In genomic region chr12:86688917-86689316, GRCm38 (mm10) we compare ENCODE assay signal across 19 mouse cellular contexts. TPM values are rescaled to one million over a fixed set of nuclear protein-coding genes. Genes with fewer than 3 reads are reported as not detected.
"Had no signal": no experiment of that assay in that cellular context is flagged by ENCODE, and none has a peak within 500 bp of the region (broad histone marks: within the 10 kb centered on the region; RNA-seq: fewer than 3 reads in every experiment).

No protein-coding gene starts in this region.

- ATAC-seq: midbrain, embryonic 13.5 days had no signal

- H3K4me3 ChIP-seq: liver, embryonic 15.5 days; midbrain, embryonic 13.5 days had no signal

- H3K36me3 ChIP-seq: liver, embryonic 15.5 days had no signal

- DNase-seq: kidney, postnatal 10 days; kidney, postnatal 4 days; left cerebral cortex, postnatal 4 days; lung, embryonic 14.5 days; lung, postnatal 36 days; right cerebral cortex, adult 18-20 months; thymus, postnatal 36 days had no signal

- H3K27me3 ChIP-seq: liver, embryonic 15.5 days; midbrain, embryonic 13.5 days had no signal

- H3K27ac ChIP-seq: liver, embryonic 15.5 days; midbrain, embryonic 13.5 days had no signal

- H3K4me2 ChIP-seq: liver, embryonic 11.5 days; liver, embryonic 15.5 days; lung, embryonic 14.5 days; midbrain, embryonic 13.5 days had no signal

- H3K9ac ChIP-seq: liver, embryonic 15.5 days; lung, embryonic 14.5 days; midbrain, embryonic 13.5 days had no signal

- H3K9me3 ChIP-seq: liver, embryonic 15.5 days; midbrain, embryonic 13.5 days had no signal

RNA-seq across cellular contexts. Expression of gene Lrrc74a, which starts 45.3 kb away (rescaled TPM):
- total RNA-seq: layer of hippocampus, adult 8-10 months; layer of hippocampus, postnatal 14 days; left cerebral cortex, adult 18-20 months; left cerebral cortex, postnatal 10 days; left cerebral cortex, postnatal 4 days; megakaryocyte progenitor cell, adult 5-6 weeks; midbrain, postnatal 0 days had no signal
- polyA plus RNA-seq: kidney, embryonic 14.5 days; limb, embryonic 14.5 days; liver, embryonic 11.5 days; liver, embryonic 15.5 days; lung, embryonic 14.5 days; midbrain, embryonic 13.5 days; midbrain, postnatal 0 days; neural tube, embryonic 14.5 days had no signal
